ENCODE assay signal across 27 mouse cellular contexts in the genomic region with DNA sequence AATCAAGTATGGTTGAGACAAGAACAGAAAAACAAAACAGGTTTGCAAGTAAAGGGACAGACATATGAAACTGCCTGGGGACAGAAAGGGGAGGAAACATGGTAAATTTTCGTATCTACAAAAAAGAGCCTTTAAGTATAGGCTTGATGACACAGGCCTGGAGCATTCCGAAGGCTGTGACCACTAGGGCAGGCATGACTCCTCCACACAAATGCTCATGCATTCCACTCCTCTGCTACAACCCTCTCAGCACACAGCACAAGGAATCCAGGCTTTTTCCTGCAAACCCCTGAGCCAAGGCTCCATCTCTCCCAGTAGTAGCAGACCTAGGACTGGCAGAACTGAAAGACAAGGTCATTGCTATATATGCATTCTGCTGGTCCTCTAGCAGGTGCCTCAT.
"Had no signal": no experiment of that assay in that cellular context is flagged by ENCODE, and none has a peak within 500 bp of the region (broad histone marks: within the 10 kb centered on the region; RNA-seq: fewer than 3 reads in every experiment).

No protein-coding gene starts in this region.

- H3K4me2 ChIP-seq: heart, embryonic 11.5 days; heart, embryonic 13.5 days; heart, embryonic 15.5 days; hindbrain, embryonic 12.5 days; hindbrain, embryonic 14.5 days; intestine, embryonic 15.5 days; limb, embryonic 12.5 days; liver, embryonic 11.5 days; liver, embryonic 13.5 days had no signal

- ATAC-seq: hindbrain, embryonic 16.5 days; inflammation-experienced regulatory T-cells, adult 6 months; intestine, embryonic 15.5 days; intestine, postnatal 0 days had no signal

- H3K4me3 ChIP-seq: heart, adult 2 months; heart, embryonic 13.5 days; heart, embryonic 15.5 days; hindbrain, embryonic 12.5 days; intestine, embryonic 15.5 days; layer of hippocampus, adult 2 months; left cerebral cortex, adult 2 months; limb, embryonic 10.5 days; limb, embryonic 12.5 days; liver, embryonic 13.5 days had no signal

- H3K9me3 ChIP-seq: heart, embryonic 13.5 days; heart, embryonic 15.5 days; hindbrain, embryonic 12.5 days; intestine, embryonic 15.5 days; limb, embryonic 10.5 days; limb, embryonic 12.5 days; liver, embryonic 13.5 days had no signal

- H3K9ac ChIP-seq: heart, embryonic 13.5 days; heart, embryonic 15.5 days; hindbrain, embryonic 12.5 days; hindbrain, embryonic 14.5 days; intestine, embryonic 15.5 days; limb, embryonic 12.5 days; liver, embryonic 13.5 days had no signal

- H3K36me3 ChIP-seq: heart, embryonic 13.5 days; heart, embryonic 15.5 days; hindbrain, embryonic 12.5 days; intestine, embryonic 15.5 days; limb, embryonic 10.5 days; limb, embryonic 12.5 days; liver, embryonic 13.5 days had no signal

- DNase-seq: gastrocnemius, postnatal 14 days; gastrocnemius, postnatal 36 days; heart, adult 11 months; heart, adult 2 months; heart, postnatal 14 days; heart, postnatal 36 days; kidney, adult 18-20 months; kidney, adult 8-10 months; kidney, postnatal 10 days; kidney, postnatal 25 days; kidney, postnatal 4 days; liver; liver, embryonic 13.5 days had no signal

- H3K27ac ChIP-seq: heart, adult 2 months; heart, embryonic 13.5 days; heart, embryonic 15.5 days; hindbrain, embryonic 12.5 days; hindbrain, embryonic 14.5 days; intestine, embryonic 15.5 days; layer of hippocampus, adult 2 months; left cerebral cortex, adult 2 months; limb, embryonic 10.5 days; limb, embryonic 12.5 days; liver, embryonic 13.5 days had no signal

- H3K4me1 ChIP-seq: heart, embryonic 13.5 days; heart, embryonic 15.5 days; hindbrain, embryonic 12.5 days; intestine, embryonic 15.5 days; limb, embryonic 10.5 days; limb, embryonic 12.5 days; liver, embryonic 13.5 days had no signal

- H3K27me3 ChIP-seq: heart, embryonic 13.5 days; heart, embryonic 15.5 days; hindbrain, embryonic 12.5 days; intestine, embryonic 15.5 days; limb, embryonic 12.5 days; liver, embryonic 13.5 days had no signal
